Comparison of ENCODE assay signal across 7 mouse cellular contexts in the genomic region with DNA sequence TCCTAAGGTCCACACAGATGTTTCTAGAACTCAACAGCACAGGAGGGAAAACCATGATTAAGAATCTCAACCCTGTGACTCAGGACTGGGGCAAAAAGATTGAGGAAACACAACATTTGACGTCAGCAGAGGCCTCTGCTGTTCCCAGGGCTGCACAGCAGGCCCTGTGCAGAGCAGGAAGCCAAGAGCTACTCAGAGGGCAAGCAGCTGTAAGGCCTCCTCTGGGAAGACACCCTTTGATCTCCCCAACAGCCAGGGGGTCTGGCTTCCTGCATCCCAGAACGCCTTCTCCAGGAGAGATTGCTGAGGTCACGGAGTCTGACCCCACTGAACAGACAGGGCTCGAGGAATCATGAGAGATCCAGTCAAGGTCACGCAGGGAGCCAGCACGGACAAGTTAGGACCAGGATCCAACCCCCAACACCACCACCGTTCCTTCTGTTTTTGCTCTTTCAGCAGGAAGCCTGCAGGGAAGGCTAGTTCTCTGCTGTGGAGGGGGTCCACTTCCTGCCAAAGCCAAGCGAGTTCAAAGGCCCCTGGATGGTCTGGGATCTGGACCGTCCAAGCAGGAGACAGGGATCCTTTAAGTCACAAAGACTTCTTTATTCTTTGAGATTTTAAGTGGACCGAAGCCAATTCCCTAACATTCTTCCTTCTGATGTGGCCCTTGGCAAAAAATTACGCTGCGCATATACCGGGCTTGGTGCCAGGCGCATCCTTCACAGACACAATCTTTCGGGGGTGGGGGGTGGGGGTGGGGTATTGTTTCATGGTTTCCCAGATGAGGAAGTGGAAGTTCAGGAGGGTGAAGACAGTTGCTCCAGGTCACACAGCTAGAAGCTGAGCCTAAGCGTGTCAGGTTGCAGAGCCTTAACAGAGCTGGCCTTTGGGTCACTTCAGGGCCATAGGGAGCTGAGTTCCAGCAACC. TPM values are rescaled to one million over a fixed set of nuclear protein-coding genes. Genes with fewer than 3 reads are reported as not detected.
DNase-seq lines count a peak whose midpoint lies in the region; ATAC-seq lines count a peak whose summit lies in the region.

No protein-coding gene starts in this region.

- 0 out of 2 replicates have a peak overlapping the region, but pooled peaks have one; percentile 25 for H3K9ac ChIP-seq in intestine, embryonic 16.5 days (ENCODE audit: low read depth, low read length)
- no peak overlapping the region for H3K9ac ChIP-seq in liver, embryonic 16.5 days (ENCODE audit: low read depth, low read length)
- no peak overlapping the region for H3K9ac ChIP-seq in neural tube, embryonic 15.5 days (replicated peaks)

- peak; percentile 85 for ATAC-seq in intestine, embryonic 16.5 days
- peak; percentile 71 for ATAC-seq in liver, embryonic 16.5 days (ENCODE audit: low read depth)
- ATAC-seq in neural tube, embryonic 15.5 days (ENCODE audit: low FRiP score), result no peak; the same call in 1 of the 2 replicates

- H3K9me3 ChIP-seq in intestine, embryonic 16.5 days (ENCODE audit: control insufficient read depth, low read length), result no peaks in the 10 kb centered on the region
- H3K9me3 ChIP-seq in liver, embryonic 16.5 days (replicated peaks; ENCODE audit: control insufficient read depth, low read length), result no peaks in the 10 kb centered on the region
- no peaks in the 10 kb centered on the region for H3K9me3 ChIP-seq in neural tube, embryonic 15.5 days (replicated peaks)

- 30% methylated on average over 16 of the region's 16 CpGs for WGBS in intestine, embryonic 16.5 days
- WGBS in liver, embryonic 16.5 days (ENCODE audit: insufficient replicate concordance), result 41% methylated on average over 16 of the region's 16 CpGs
- 51% methylated on average over 16 of the region's 16 CpGs for WGBS in neural tube, embryonic 15.5 days

- H3K4me2 ChIP-seq in intestine, embryonic 16.5 days (ENCODE audit: low read depth, low read length), result no peak overlapping the region
- no peak overlapping the region for H3K4me2 ChIP-seq in liver, embryonic 16.5 days (ENCODE audit: low read depth, low read length)
- H3K4me2 ChIP-seq in neural tube, embryonic 15.5 days, result no peak overlapping the region

- 0 out of 2 replicates have a peak overlapping the region, but pooled peaks have one; percentile 15 for H3K27ac ChIP-seq in brown adipose tissue, adult 24 weeks (replicated peaks; ENCODE audit: low read depth, low read length)
- H3K27ac ChIP-seq in intestine, embryonic 16.5 days (ENCODE audit: low read length), result peak overlapping the region; percentile 85
- peak overlapping the region; percentile 52; the same call in 1 of the 2 replicates for H3K27ac ChIP-seq in liver, embryonic 16.5 days (ENCODE audit: low read length)
- peak overlapping the region; percentile 73 for H3K27ac ChIP-seq in neural tube, embryonic 15.5 days (replicated peaks)

- H3K4me3 ChIP-seq in brown adipose tissue, adult 24 weeks (ENCODE audit: insufficient read depth, low read depth, low read length), result no peak overlapping the region
- H3K4me3 ChIP-seq in intestine, embryonic 16.5 days (ENCODE audit: low read length), result no peak overlapping the region
- no peak overlapping the region for H3K4me3 ChIP-seq in liver, embryonic 16.5 days (ENCODE audit: low read depth, low read length)
- H3K4me3 ChIP-seq in neural tube, embryonic 15.5 days (replicated peaks), result no peak overlapping the region

- no peaks in the 10 kb centered on the region for H3K36me3 ChIP-seq in intestine, embryonic 16.5 days (ENCODE audit: control insufficient read depth, insufficient read depth, low read length)
- H3K36me3 ChIP-seq in liver, embryonic 16.5 days (ENCODE audit: control insufficient read depth, insufficient read depth), result no peaks in the 10 kb centered on the region
- H3K36me3 ChIP-seq in neural tube, embryonic 15.5 days, result no peaks in the 10 kb centered on the region

- H3K4me1 ChIP-seq in brown adipose tissue, adult 24 weeks (ENCODE audit: control insufficient read depth, insufficient read depth, insufficient read length, low read length), result peaks cover 7% of the 10 kb centered on the region; the same call in 1 of the 2 replicates
- peaks cover 22% of the 10 kb centered on the region for H3K4me1 ChIP-seq in intestine, embryonic 16.5 days (ENCODE audit: control insufficient read depth, insufficient read depth, low read length)
- H3K4me1 ChIP-seq in liver, embryonic 16.5 days (ENCODE audit: control insufficient read depth, low read depth, low read length), result peaks cover 5% of the 10 kb centered on the region
- H3K4me1 ChIP-seq in neural tube, embryonic 15.5 days, result peaks cover 19% of the 10 kb centered on the region

- peak; percentile 90 for DNase-seq in NIH3T3 (ENCODE audit: low read depth)
- DNase-seq in heart, adult 11 months, result peak; percentile 97
- no peak for DNase-seq in cerebellum, adult 9-11 months

- no peaks in the 10 kb centered on the region for H3K27me3 ChIP-seq in intestine, embryonic 16.5 days (replicated peaks; ENCODE audit: control insufficient read depth, insufficient read depth, low read length)
- no peaks in the 10 kb centered on the region for H3K27me3 ChIP-seq in liver, embryonic 16.5 days (ENCODE audit: control insufficient read depth, insufficient read depth, low read depth, low read length)
- H3K27me3 ChIP-seq in neural tube, embryonic 15.5 days (replicated peaks), result no peaks in the 10 kb centered on the region

RNA-seq across cellular contexts. Expression of gene Zfp362, which starts 34.2 kb away (rescaled TPM):
- polyA plus RNA-seq in brown adipose tissue, adult 24 weeks (2012; ENCODE audit: insufficient read depth, insufficient read length, missing spikeins), result 6.6 and 8.2 TPM in 2 replicates
- polyA plus RNA-seq in intestine, embryonic 16.5 days (2015; fragmentation: Nextera tagmentation; extraction: Ambion mirVana), result 20.1 and 20.3 TPM in 2 replicates
- 4.8 and 5.2 TPM in 2 replicates for polyA plus RNA-seq in liver, embryonic 16.5 days (2015; fragmentation: Nextera tagmentation; extraction: Ambion mirVana)
- polyA plus RNA-seq in neural tube, embryonic 15.5 days (2015; fragmentation: Nextera tagmentation; extraction: Ambion mirVana), result 29.3 and 33.6 TPM in 2 replicates

RNA-seq across cellular contexts. Expression of gene Trim62, which starts 43.3 kb away (rescaled TPM):
- polyA plus RNA-seq in brown adipose tissue, adult 24 weeks (2012; ENCODE audit: insufficient read depth, insufficient read length, missing spikeins), result 0.40 and 0.50 TPM in 2 replicates
- 2.2 and 2.3 TPM in 2 replicates for polyA plus RNA-seq in intestine, embryonic 16.5 days (2015; fragmentation: Nextera tagmentation; extraction: Ambion mirVana)
- polyA plus RNA-seq in liver, embryonic 16.5 days (2015; fragmentation: Nextera tagmentation; extraction: Ambion mirVana), result 0.11 and 0.15 TPM in 2 replicates
- 20.9 and 25.5 TPM in 2 replicates for polyA plus RNA-seq in neural tube, embryonic 15.5 days (2015; fragmentation: Nextera tagmentation; extraction: Ambion mirVana)

Comparison
In these comparisons a context has a peak if more than half of its experiments do, and no peak if none do; other contexts are left out.
1. H3K27ac ChIP-seq: peak in every context shown above with its lines; median percentile 85 in intestine, embryonic 16.5 days; 73 in neural tube, embryonic 15.5 days; 52 in liver, embryonic 16.5 days; 15 in brown adipose tissue, adult 24 weeks.